Mouse (Mus musculus) liver, adult 2 months (tissue): ENCODE results near the gene Filip1l.

Experiments used
- CTCF ChIP-seq: fragments of 200-500 bp; IDR thresholded peaks from 2 replicates; pipeline ENCODE4 v1.5.1; 2011; ENCODE audit warnings: low read depth, low read length, control low read depth
- POLR2A ChIP-seq: fragments of 200-500 bp; IDR thresholded peaks from 2 replicates; pipeline ENCODE4 v1.6.1; 2011; ENCODE audit warnings: low read length, control low read depth; ENCODE audit not compliant: insufficient read depth; ENCODE audit errors: extremely low read depth

DNA sequence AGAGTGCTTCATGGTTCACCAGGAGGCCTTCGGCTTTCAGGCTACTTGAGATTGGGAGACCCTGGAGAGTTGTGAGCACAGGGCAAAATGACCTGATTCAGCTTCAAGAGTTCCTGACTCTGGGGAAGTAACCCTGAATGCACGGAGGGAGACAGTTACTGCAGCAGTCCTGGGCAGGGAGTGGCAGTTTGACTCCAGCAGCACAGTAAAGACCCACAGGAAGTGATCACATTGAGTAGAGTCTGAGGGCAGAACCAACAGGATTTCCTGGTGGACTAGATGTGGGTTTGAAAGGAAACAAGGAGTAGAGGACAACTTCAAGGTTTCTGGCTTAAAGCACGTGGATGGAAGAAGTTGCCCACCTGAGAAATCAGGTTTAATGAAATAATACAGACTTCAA is 81.7 kb downstream of the Filip1l start:
- TF ChIP-seq CTCF (no peak), POLR2A (no peak)
